Mouse (Mus musculus) stomach, postnatal 0 days (tissue): Measurements from ENCODE around the gene Gadl1. TPM values are rescaled to one million over a fixed set of nuclear protein-coding genes. Genes with fewer than 3 reads are reported as not detected.

Experiments used
- ATAC-seq: fragments of 200-750 bp; cut with Nextera tagmentation; 2 replicates; pipeline ENCODE4 v1.8.0; 2017; ENCODE audit not compliant: low FRiP score, low TSS enrichment
- DNase-seq: peaks from one replicate; pipeline ENCODE4 v3.0.0-alpha.2; 2016; ENCODE audit warnings: low spot score
- H3K27ac ChIP-seq: fragments of 300-500 bp; sonication (generic); replicated peaks from 2 replicates; pipeline ENCODE4 v1.5.1; 2014; ENCODE audit warnings: mild to moderate bottlenecking, control low read depth
- H3K27me3 ChIP-seq: fragments of 300-500 bp; sonication (generic); 2 replicates; pipeline ENCODE4 v1.6.1; 2014; ENCODE audit warnings: low read length; ENCODE audit not compliant: control insufficient read depth, insufficient read depth
- H3K36me3 ChIP-seq: fragments of 300-500 bp; sonication (generic); 2 replicates; pipeline ENCODE4 v1.6.1; 2014; ENCODE audit warnings: low read length, mixed read lengths; ENCODE audit not compliant: control insufficient read depth, insufficient read depth
- H3K4me1 ChIP-seq: fragments of 300-500 bp; sonication (generic); replicated peaks from 2 replicates; pipeline ENCODE4 v1.6.1; 2014; ENCODE audit warnings: antibody characterized with exemption; ENCODE audit not compliant: control insufficient read depth, insufficient read depth
- H3K4me2 ChIP-seq: fragments of 300-500 bp; sonication (generic); replicated peaks from 2 replicates; pipeline ENCODE4 v1.6.1; 2014; ENCODE audit warnings: low read depth, mild to moderate bottlenecking, control low read depth, moderate library complexity
- H3K4me3 ChIP-seq: fragments of 300-500 bp; sonication (generic); 2 replicates; pipeline ENCODE4 v1.5.1; 2014; ENCODE audit warnings: low read depth, low read length, control low read depth
- H3K9ac ChIP-seq: fragments of 300-500 bp; sonication (generic); 2 replicates; pipeline ENCODE4 v1.6.1; 2014; ENCODE audit warnings: mild to moderate bottlenecking, low read length, control low read depth, mixed read lengths
- H3K9me3 ChIP-seq: fragments of 300-500 bp; sonication (generic); 2 replicates; pipeline ENCODE4 v1.6.1; 2016; ENCODE audit warnings: low read length; ENCODE audit not compliant: control insufficient read depth
- CTCF ChIP-seq: IDR thresholded peaks from 2 replicates; pipeline ENCODE4 v1.5.1; 2016; ENCODE audit warnings: antibody characterized with exemption, low read depth, mild to moderate bottlenecking, moderate library complexity
- EP300 ChIP-seq: optimal IDR thresholded peaks from 2 replicates; pipeline ENCODE3; 2016; ENCODE audit warnings: antibody characterized with exemption
- WGBS: fragments of 180-500 bp; shearing (Covaris S2); extraction: QIAGEN DNeasy Blood & Tissue Kit; methylation state at CpG from one replicate; pipeline ENCODE4 v1.1.7; 2014; 5-methylcytosine and 5-hydroxymethylcytosine counted together
- polyA plus RNA-seq: library from polyadenylated mRNA; unstranded; fragments of >200 nt; fragmentation: Nextera tagmentation; extraction: Ambion mirVana; gene quantifications from 2 replicates; pipeline ENCODE4 v1.2.1, GENCODE M21; 2015

Gadl1 gene
- polyA plus RNA-seq, 1 experiment from 2014 or later = 0.45 TPM

DNA sequence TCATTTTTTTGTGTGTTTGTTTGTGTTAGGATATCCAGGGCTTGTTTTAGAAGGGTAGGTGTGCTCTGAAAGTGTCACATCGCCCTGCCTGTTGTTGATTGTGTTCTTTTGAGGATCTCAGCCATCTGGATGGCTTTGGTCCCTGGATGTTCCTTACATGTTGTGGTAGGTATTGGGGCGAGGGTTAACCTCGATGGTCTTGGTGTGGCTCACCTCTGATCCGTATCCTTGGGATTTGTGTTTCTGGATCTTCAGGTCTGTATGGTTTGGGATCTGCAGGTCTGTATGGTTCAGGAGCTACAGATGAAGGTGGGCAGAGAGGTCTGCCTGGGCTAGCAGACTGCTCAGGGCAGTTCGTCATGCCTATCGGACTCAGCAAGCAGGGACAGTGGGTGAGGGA is 28.8 kb upstream of the Gadl1 start:
- Histone ChIP-seq H3K4me1 (no peaks in the 10 kb centered on the region), H3K36me3 (no peaks in the 10 kb centered on the region), H3K4me3 (no peak overlapping the region), H3K4me2 (no peak overlapping the region), H3K9me3 (no peaks in the 10 kb centered on the region), H3K27ac (no peak overlapping the region), H3K27me3 (no peaks in the 10 kb centered on the region), H3K9ac (no peak overlapping the region)
- TF ChIP-seq EP300 (no peak), CTCF (no peak)
- no peak for ATAC-seq
- no peak for DNase-seq
- 88% methylated on average over 6 of the region's 6 CpGs for WGBS

DNA sequence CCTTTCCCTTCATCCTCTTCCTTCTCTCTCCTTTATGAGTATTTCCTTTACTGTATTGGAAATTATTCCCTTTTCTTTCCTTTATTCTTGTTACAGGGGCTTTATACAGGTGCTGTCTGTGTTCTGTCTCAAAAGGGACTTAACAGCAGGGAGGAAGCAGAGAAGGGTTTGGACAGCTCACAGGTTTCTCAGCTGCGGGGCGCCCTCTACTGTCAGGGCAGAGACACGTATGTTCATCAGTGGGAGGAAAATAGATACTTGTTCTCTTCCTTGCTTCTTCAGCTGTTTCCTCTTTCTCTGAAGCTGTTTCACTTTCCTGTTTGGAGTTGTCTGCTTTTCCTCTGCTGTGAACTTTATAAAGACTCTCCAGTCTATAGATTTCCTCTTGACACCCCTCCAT is 28.1 kb upstream of the Gadl1 start:
- DNase-seq = peak; percentile 28
- TF ChIP-seq EP300 (no peak), CTCF (peak; percentile 63)
- 81% methylated on average over 3 of the region's 3 CpGs for WGBS

DNA sequence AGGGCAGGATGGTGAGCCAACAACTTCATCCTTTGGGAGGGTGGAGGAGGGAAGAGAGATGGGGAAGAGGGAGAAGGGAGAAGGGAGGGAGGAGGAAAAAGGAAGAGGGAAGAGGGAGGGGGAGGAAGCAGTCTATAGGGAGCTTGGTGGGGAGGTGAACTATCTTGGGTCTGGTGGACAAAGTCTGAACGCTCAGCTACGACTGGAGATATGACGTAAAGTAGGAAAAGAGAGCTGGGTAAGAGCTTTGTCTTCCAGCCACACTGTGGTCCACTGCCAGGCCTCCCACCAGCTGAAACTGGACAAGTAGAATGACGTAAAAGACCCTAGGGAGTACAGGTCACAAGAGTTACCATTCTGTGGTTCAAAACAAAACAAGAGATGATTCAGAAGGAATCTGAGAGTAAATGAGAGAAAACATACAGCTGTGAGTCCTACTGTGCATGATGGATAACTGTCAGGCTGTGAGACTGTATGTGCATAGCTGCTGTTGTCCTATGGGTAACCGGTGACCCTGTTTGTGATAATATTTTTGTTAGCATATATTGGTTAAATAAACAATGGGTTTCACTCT is 26.5 kb upstream of the Gadl1 start:
- DNase-seq (no peak), ATAC-seq (no peak)
- WGBS = 72% methylated on average over 5 of the region's 5 CpGs
- H3K4me3 ChIP-seq = no peak overlapping the region
- no peaks in the 10 kb centered on the region for H3K9me3 ChIP-seq
- H3K4me2 ChIP-seq = no peak overlapping the region
- H3K36me3 ChIP-seq = no peaks in the 10 kb centered on the region
- H3K27me3 ChIP-seq = no peaks in the 10 kb centered on the region
- no peak overlapping the region for H3K27ac ChIP-seq
- TF ChIP-seq EP300 = no peak
- TF ChIP-seq CTCF = no peak
- H3K4me1 ChIP-seq = no peaks in the 10 kb centered on the region
- H3K9ac ChIP-seq = no peak overlapping the region

More for the DNA sequence above, 28.1 kb upstream of the Gadl1 start:
- Histone ChIP-seq H3K36me3 (no peaks in the 10 kb centered on the region), H3K4me3 (no peak overlapping the region), H3K4me2 (no peak overlapping the region), H3K4me1 (no peaks in the 10 kb centered on the region), H3K9me3 (no peaks in the 10 kb centered on the region), H3K27ac (no peak overlapping the region), H3K9ac (no peak overlapping the region), H3K27me3 (no peaks in the 10 kb centered on the region)
- no peak for ATAC-seq

GRCm38 (mm10) chr9:115883413-115883812 is 25.8 kb upstream of the Gadl1 start:
- H3K4me1 ChIP-seq = no peaks in the 10 kb centered on the region
- no peak for TF ChIP-seq EP300
- TF ChIP-seq CTCF = no peak
- H3K4me2 ChIP-seq = no peak overlapping the region
- no peak overlapping the region for H3K27ac ChIP-seq
- WGBS = 75% methylated on average over 5 of the region's 5 CpGs
- no peak overlapping the region for H3K9ac ChIP-seq
- no peak overlapping the region for H3K4me3 ChIP-seq
- H3K36me3 ChIP-seq = no peaks in the 10 kb centered on the region
- H3K9me3 ChIP-seq = no peaks in the 10 kb centered on the region
- H3K27me3 ChIP-seq = no peaks in the 10 kb centered on the region
- DNase-seq = no peak
- ATAC-seq = no peak

DNA sequence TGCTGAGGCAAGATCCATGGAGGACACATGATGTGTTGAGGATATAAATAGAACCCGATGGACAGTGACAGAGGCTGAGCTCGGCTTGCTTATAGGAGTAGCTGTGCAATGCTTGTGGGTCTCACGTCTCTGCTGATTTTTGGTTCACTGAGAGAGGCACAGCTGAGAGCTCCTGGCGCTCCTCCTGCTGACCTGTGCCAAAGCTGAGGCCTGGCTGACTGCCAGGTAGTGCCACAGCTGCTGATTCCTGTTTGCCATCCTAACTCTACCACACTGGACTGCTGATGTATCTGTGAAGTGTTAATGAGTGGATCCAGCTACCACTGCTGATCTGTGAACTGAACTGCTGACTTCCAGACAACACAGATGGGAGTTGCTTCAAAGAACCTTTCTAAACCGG is 21.7 kb upstream of the Gadl1 start:
- Histone ChIP-seq H3K27me3 (no peaks in the 10 kb centered on the region), H3K27ac (no peak overlapping the region), H3K9me3 (no peaks in the 10 kb centered on the region), H3K4me2 (no peak overlapping the region), H3K36me3 (no peaks in the 10 kb centered on the region), H3K4me1 (no peaks in the 10 kb centered on the region), H3K4me3 (no peak overlapping the region), H3K9ac (no peak overlapping the region)
- DNase-seq (no peak), ATAC-seq (no peak)
- TF ChIP-seq CTCF (no peak), EP300 (no peak)
- 83% methylated on average over 5 of the region's 5 CpGs for WGBS

GRCm38 (mm10) chr9:115893131-115893530 is 16.1 kb upstream of the Gadl1 start:
- Histone ChIP-seq H3K4me3 (no peak overlapping the region), H3K9me3 (no peaks in the 10 kb centered on the region), H3K27me3 (no peaks in the 10 kb centered on the region), H3K27ac (no peak overlapping the region), H3K4me1 (no peaks in the 10 kb centered on the region), H3K4me2 (no peak overlapping the region), H3K9ac (no peak overlapping the region), H3K36me3 (no peaks in the 10 kb centered on the region)
- 75% methylated on average over 4 of the region's 4 CpGs for WGBS
- ATAC-seq (no peak), DNase-seq (no peak)
- TF ChIP-seq CTCF = no peak
- TF ChIP-seq EP300 = no peak
